Comparison of ENCODE assay signal across 22 mouse cellular contexts in the genomic region with DNA sequence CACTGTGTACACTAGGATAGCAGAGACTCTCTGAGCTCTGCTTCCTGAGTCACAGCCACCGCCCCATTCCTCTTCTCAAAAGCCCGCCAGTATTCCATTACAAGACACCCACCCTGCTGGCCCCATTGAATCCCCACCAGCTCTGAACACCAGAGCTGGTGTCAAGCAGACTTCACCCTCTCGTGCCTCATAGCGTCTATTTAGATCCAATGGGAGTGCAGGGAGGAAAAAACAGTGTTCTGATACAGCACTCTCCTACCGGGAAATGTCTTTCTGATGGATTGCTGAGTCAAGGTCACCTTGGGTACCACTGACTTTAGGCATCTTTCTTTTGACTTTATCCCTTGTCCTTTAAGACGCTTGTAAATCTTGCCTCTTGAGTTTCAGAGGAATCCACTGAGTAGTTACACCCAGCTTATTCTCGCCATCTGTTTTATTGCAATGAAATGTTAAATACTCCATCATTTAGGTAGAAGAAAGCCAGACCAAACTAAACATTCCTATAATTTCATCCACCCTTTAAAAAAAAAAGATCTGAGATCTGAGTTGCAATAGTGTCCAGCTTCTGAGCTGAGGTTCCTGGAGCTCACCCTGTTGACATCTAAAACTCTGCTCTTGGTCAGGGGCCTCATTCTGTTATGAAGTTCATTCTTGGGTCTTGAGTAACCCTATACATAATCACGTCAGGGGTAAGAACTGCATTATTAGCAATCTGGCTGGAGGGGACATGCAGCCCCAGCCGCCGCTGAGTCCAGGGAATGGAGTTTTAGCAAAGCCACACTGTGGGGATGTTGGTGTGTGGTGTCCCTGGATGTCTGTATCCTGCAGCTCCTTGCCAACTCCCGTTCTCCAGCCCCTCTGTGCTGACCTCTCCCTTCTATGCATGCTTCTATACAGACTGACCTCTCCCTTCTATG.
A peak's percentile ranks its signal among the peaks of the same experiment; 100 is the strongest.
DNase-seq lines count a peak whose midpoint lies in the region; ATAC-seq and TF ChIP-seq lines count a peak whose summit lies in the region.
"Had no signal": no experiment of that assay in that cellular context is flagged by ENCODE, and none has a peak within 500 bp of the region (broad histone marks: within the 10 kb centered on the region; RNA-seq: fewer than 3 reads in every experiment).

No protein-coding gene starts in this region.

- WGBS in heart, embryonic 13.5 days = 73% methylated on average over 11 of the region's 11 CpGs
- WGBS in heart, embryonic 12.5 days = 76% methylated on average over 11 of the region's 11 CpGs
- 54% methylated on average over 11 of the region's 11 CpGs for WGBS in kidney, postnatal 0 days
- 45% methylated on average over 11 of the region's 11 CpGs for WGBS in stomach, embryonic 15.5 days
- 86% methylated on average over 11 of the region's 11 CpGs for WGBS in hindbrain, embryonic 10.5 days

- TF ChIP-seq CTCF in kidney, postnatal 0 days (IDR thresholded peaks at IDR 0.05; ENCODE audit: low read depth) = no peak

- H3K9me3 ChIP-seq in heart, embryonic 13.5 days = no peaks in the 10 kb centered on the region
- H3K9me3 ChIP-seq in heart, embryonic 12.5 days (replicated peaks) = no peaks in the 10 kb centered on the region
- no peaks in the 10 kb centered on the region for H3K9me3 ChIP-seq in kidney, postnatal 0 days (replicated peaks; ENCODE audit: low read length)
- no peaks in the 10 kb centered on the region for H3K9me3 ChIP-seq in stomach, embryonic 15.5 days
- H3K9me3 ChIP-seq in hindbrain, embryonic 10.5 days = no peaks in the 10 kb centered on the region
- H3K9me3 ChIP-seq: embryonic facial prominence, embryonic 12.5 days; forebrain, embryonic 13.5 days; hindbrain, embryonic 13.5 days; limb, embryonic 13.5 days; liver, embryonic 12.5 days had no signal

- peaks cover 14% of the 10 kb centered on the region for H3K36me3 ChIP-seq in heart, embryonic 13.5 days
- peaks cover 11% of the 10 kb centered on the region for H3K36me3 ChIP-seq in heart, embryonic 12.5 days
- no peaks in the 10 kb centered on the region for H3K36me3 ChIP-seq in kidney, postnatal 0 days (ENCODE audit: insufficient read depth, low read length)
- no peaks in the 10 kb centered on the region for H3K36me3 ChIP-seq in stomach, embryonic 15.5 days
- peaks cover 22% of the 10 kb centered on the region for H3K36me3 ChIP-seq in hindbrain, embryonic 10.5 days
- H3K36me3 ChIP-seq: embryonic facial prominence, embryonic 12.5 days; hindbrain, embryonic 13.5 days; limb, embryonic 13.5 days had no signal

- H3K4me3 ChIP-seq in heart, embryonic 13.5 days = no peak overlapping the region
- no peak overlapping the region for H3K4me3 ChIP-seq in heart, embryonic 12.5 days
- no peak overlapping the region for H3K4me3 ChIP-seq in kidney, postnatal 0 days (replicated peaks; ENCODE audit: low read depth, low read length)
- H3K4me3 ChIP-seq in stomach, embryonic 15.5 days (replicated peaks) = no peak overlapping the region
- H3K4me3 ChIP-seq in hindbrain, embryonic 10.5 days = no peak overlapping the region
- H3K4me3 ChIP-seq: embryonic facial prominence, embryonic 12.5 days; forebrain, embryonic 13.5 days; hindbrain, embryonic 13.5 days; limb, embryonic 13.5 days; liver, embryonic 12.5 days had no signal

- no peak overlapping the region for H3K4me2 ChIP-seq in heart, embryonic 13.5 days
- H3K4me2 ChIP-seq in heart, embryonic 12.5 days = no peak overlapping the region
- no peak overlapping the region for H3K4me2 ChIP-seq in kidney, postnatal 0 days (ENCODE audit: low read length)
- H3K4me2 ChIP-seq in stomach, embryonic 15.5 days = no peak overlapping the region
- H3K4me2 ChIP-seq: embryonic facial prominence, embryonic 12.5 days; forebrain, embryonic 13.5 days; heart, embryonic 11.5 days; hindbrain, embryonic 13.5 days; limb, embryonic 13.5 days; liver, embryonic 12.5 days; midbrain, embryonic 11.5 days had no signal

- peak; percentile 57 for DNase-seq in kidney, postnatal 0 days (ENCODE audit: low spot score)
- DNase-seq in kidney, postnatal 36 days = no peak
- peak; percentile 86 for DNase-seq in R1 (ENCODE audit: low read depth, low spot score)
- no peak for DNase-seq in hindbrain, embryonic 10.5 days (ENCODE audit: low spot score)
- DNase-seq in thymus, postnatal 36 days = no peak
- DNase-seq: adrenal gland, postnatal 10 days; cerebellum, adult 18-20 months; cerebellum, postnatal 14 days; gastrocnemius, postnatal 10 days; kidney, postnatal 4 days; lung, adult 18-20 months; thymus, postnatal 14 days had no signal

- H3K27ac ChIP-seq in heart, embryonic 13.5 days (replicated peaks) = peak overlapping the region; percentile 1; the same call in 1 of the 2 replicates
- no peak overlapping the region for H3K27ac ChIP-seq in heart, embryonic 12.5 days (ENCODE audit: poor library complexity, severe bottlenecking)
- H3K27ac ChIP-seq in kidney, postnatal 0 days = peak overlapping the region; percentile 47
- H3K27ac ChIP-seq in stomach, embryonic 15.5 days = peak overlapping the region; percentile 84
- H3K27ac ChIP-seq in hindbrain, embryonic 10.5 days = no peak overlapping the region
- H3K27ac ChIP-seq: embryonic facial prominence, embryonic 12.5 days; forebrain, embryonic 13.5 days; hindbrain, embryonic 13.5 days; limb, embryonic 13.5 days; liver, embryonic 12.5 days had no signal

- no peak overlapping the region for H3K9ac ChIP-seq in heart, embryonic 13.5 days
- H3K9ac ChIP-seq in heart, embryonic 12.5 days = no peak overlapping the region
- H3K9ac ChIP-seq in kidney, postnatal 0 days (ENCODE audit: low read depth, low read length) = no peak overlapping the region
- H3K9ac ChIP-seq in stomach, embryonic 15.5 days = no peak overlapping the region
- H3K9ac ChIP-seq: embryonic facial prominence, embryonic 12.5 days; forebrain, embryonic 13.5 days; hindbrain, embryonic 13.5 days; limb, embryonic 13.5 days; liver, embryonic 12.5 days had no signal

- ATAC-seq in heart, embryonic 13.5 days (ENCODE audit: extremely low read depth, insufficient number of reproducible peaks, low FRiP score, low TSS enrichment) = no peak
- ATAC-seq in heart, embryonic 12.5 days (ENCODE audit: insufficient number of reproducible peaks, low FRiP score) = no peak
- ATAC-seq in kidney, postnatal 0 days (replicated peaks; ENCODE audit: low FRiP score, low read depth) = no peak
- ATAC-seq in stomach, embryonic 15.5 days (ENCODE audit: insufficient read depth, low FRiP score, low read depth) = peak; percentile 63
- ATAC-seq: forebrain, embryonic 13.5 days; liver, embryonic 12.5 days had no signal

- peaks cover 22% of the 10 kb centered on the region for H3K4me1 ChIP-seq in heart, embryonic 13.5 days
- peaks cover 29% of the 10 kb centered on the region for H3K4me1 ChIP-seq in heart, embryonic 12.5 days (replicated peaks)
- no peaks in the 10 kb centered on the region for H3K4me1 ChIP-seq in kidney, postnatal 0 days (replicated peaks; ENCODE audit: insufficient read depth, low read length)
- peaks cover 5% of the 10 kb centered on the region for H3K4me1 ChIP-seq in stomach, embryonic 15.5 days
- H3K4me1 ChIP-seq in hindbrain, embryonic 10.5 days (replicated peaks) = no peaks in the 10 kb centered on the region
- H3K4me1 ChIP-seq: embryonic facial prominence, embryonic 12.5 days; liver, embryonic 12.5 days had no signal

- no peaks in the 10 kb centered on the region for H3K27me3 ChIP-seq in heart, embryonic 13.5 days (replicated peaks)
- H3K27me3 ChIP-seq in heart, embryonic 12.5 days (replicated peaks) = no peaks in the 10 kb centered on the region
- no peaks in the 10 kb centered on the region for H3K27me3 ChIP-seq in kidney, postnatal 0 days (ENCODE audit: insufficient read depth, low read length)
- no peaks in the 10 kb centered on the region for H3K27me3 ChIP-seq in stomach, embryonic 15.5 days (replicated peaks)
- H3K27me3 ChIP-seq in hindbrain, embryonic 10.5 days (ENCODE audit: insufficient read depth, poor library complexity, severe bottlenecking) = no peaks in the 10 kb centered on the region
- H3K27me3 ChIP-seq: embryonic facial prominence, embryonic 12.5 days; forebrain, embryonic 13.5 days; hindbrain, embryonic 13.5 days; limb, embryonic 13.5 days; liver, embryonic 12.5 days had no signal

Comparison
In these comparisons a context has a peak if more than half of its experiments do, and no peak if none do; other contexts are left out.
1. H3K27ac ChIP-seq: peak in heart, embryonic 13.5 days (single experiment), kidney, postnatal 0 days (single experiment) and stomach, embryonic 15.5 days (single experiment); none in heart, embryonic 12.5 days (single experiment) and hindbrain, embryonic 10.5 days (single experiment).
2. DNase-seq: peak in kidney, postnatal 0 days (single experiment) and R1 (single experiment); none in kidney, postnatal 36 days (0 of 2), hindbrain, embryonic 10.5 days (single experiment) and thymus, postnatal 36 days (0 of 2).